7 mouse cellular contexts compared by ENCODE assay signal in genomic region chr3:96327647-96328046, GRCm38 (mm10). TPM values are rescaled to one million over a fixed set of nuclear protein-coding genes. Genes with fewer than 3 reads are reported as not detected.
DNase-seq lines count a peak whose midpoint lies in the region; ATAC-seq and TF ChIP-seq lines count a peak whose summit lies in the region.

No protein-coding gene starts in this region.

- H3K4me3 ChIP-seq in spleen, adult 2 months (ENCODE audit: extremely low read depth, insufficient read depth, insufficient read length) = peak overlapping the region; percentile 51; the same call in 1 of the 2 replicates
- peak overlapping the region; percentile 44 for H3K4me3 ChIP-seq in forebrain, embryonic 12.5 days (replicated peaks)
- H3K4me3 ChIP-seq in liver, embryonic 15.5 days (replicated peaks) = peak overlapping the region; percentile 44
- H3K4me3 ChIP-seq in left cerebral cortex, adult 2 months = no peak overlapping the region

- peaks cover 26% of the 10 kb centered on the region for H3K27me3 ChIP-seq in spleen, adult 2 months (ENCODE audit: control insufficient read depth, insufficient read depth, low read length)
- H3K27me3 ChIP-seq in forebrain, embryonic 12.5 days = peaks cover 81% of the 10 kb centered on the region
- peaks cover 87% of the 10 kb centered on the region for H3K27me3 ChIP-seq in liver, embryonic 15.5 days

- no peak overlapping the region for H3K9ac ChIP-seq in forebrain, embryonic 12.5 days
- no peak overlapping the region for H3K9ac ChIP-seq in liver, embryonic 15.5 days

- no peak for TF ChIP-seq CTCF in spleen, adult 2 months (IDR thresholded peaks at IDR 0.05; ENCODE audit: extremely low read depth, insufficient read depth, insufficient read length, insufficient replicate concordance)
- no peak for TF ChIP-seq CTCF in left cerebral cortex, adult 2 months (IDR thresholded peaks at IDR 0.05)

- H3K9me3 ChIP-seq in forebrain, embryonic 12.5 days = no peaks in the 10 kb centered on the region
- no peaks in the 10 kb centered on the region for H3K9me3 ChIP-seq in liver, embryonic 15.5 days (replicated peaks)

- intact Hi-C loops in left cerebral cortex, adult 2 months (cut with DNase I) = loop anchor here (5.0 kb wide), 2 partner anchors 45 to 115 kb away; no protein-coding TSS in a partner anchor

- ATAC-seq in forebrain, embryonic 12.5 days (ENCODE audit: low FRiP score) = peak; percentile 25
- no peak for ATAC-seq in liver, embryonic 15.5 days (ENCODE audit: insufficient read depth)

- H3K27ac ChIP-seq in spleen, adult 2 months (ENCODE audit: insufficient read depth, low read length) = no peak overlapping the region
- H3K27ac ChIP-seq in forebrain, embryonic 12.5 days = no peak overlapping the region
- H3K27ac ChIP-seq in liver, embryonic 15.5 days (replicated peaks) = no peak overlapping the region
- no peak overlapping the region for H3K27ac ChIP-seq in left cerebral cortex, adult 2 months

- no peak for DNase-seq in spleen, adult 2 months (ENCODE audit: low read depth in 1 of 2, low spot score in 2 of 2)
- no peak for DNase-seq in spleen, postnatal 10 days (ENCODE audit: low spot score in 2 of 2)
- no peak for DNase-seq in frontal cortex, adult 2 months (ENCODE audit: extremely low spot score in 1 of 2, low spot score in 1 of 2)
- no peak for DNase-seq in adrenal gland, adult 2 months
- no peak for DNase-seq in left cerebral cortex, adult 2 months (ENCODE audit: extremely low spot score in 1 of 2, low spot score in 2 of 2)

- peak overlapping the region; percentile 67 for H3K4me2 ChIP-seq in forebrain, embryonic 12.5 days
- peak overlapping the region; percentile 62 for H3K4me2 ChIP-seq in liver, embryonic 15.5 days

- 3% methylated on average over 17 of the region's 18 CpGs for WGBS in spleen, adult 2 months
- WGBS in forebrain, embryonic 12.5 days = 0% methylated on average over 15 of the region's 18 CpGs
- WGBS in liver, embryonic 15.5 days (ENCODE audit: insufficient replicate concordance) = 0% methylated on average over 16 of the region's 18 CpGs

- H3K4me1 ChIP-seq in spleen, adult 2 months (ENCODE audit: control insufficient read depth, insufficient read depth, insufficient read length) = no peaks in the 10 kb centered on the region; the same call in 1 of the 2 replicates
- peaks cover 6% of the 10 kb centered on the region for H3K4me1 ChIP-seq in forebrain, embryonic 12.5 days
- peaks cover 12% of the 10 kb centered on the region for H3K4me1 ChIP-seq in liver, embryonic 15.5 days (replicated peaks)

- no peaks in the 10 kb centered on the region for H3K36me3 ChIP-seq in spleen, adult 2 months (ENCODE audit: control insufficient read depth, insufficient read depth, low read length)
- H3K36me3 ChIP-seq in forebrain, embryonic 12.5 days (replicated peaks) = no peaks in the 10 kb centered on the region
- H3K36me3 ChIP-seq in liver, embryonic 15.5 days (replicated peaks) = no peaks in the 10 kb centered on the region

- TF ChIP-seq POLR2A in spleen, adult 2 months (IDR thresholded peaks at IDR 0.05; ENCODE audit: low read depth, low read length) = no peak

RNA-seq across cellular contexts. Expression of gene Fcgr1, which starts 33.9 kb away (rescaled TPM):
- polyA plus RNA-seq in spleen, adult 2 months (2012; rRNA removed) = 5.2 and 6.0 TPM in 2 replicates
- 0.54 and 0.56 TPM in 2 replicates for polyA plus RNA-seq in forebrain, embryonic 12.5 days (2016; fragmentation: Nextera tagmentation; extraction: Ambion mirVana)
- polyA plus RNA-seq in liver, embryonic 15.5 days (2015; fragmentation: Nextera tagmentation; extraction: Ambion mirVana) = 4.4 and 4.7 TPM in 2 replicates
- 3.0 and 4.8 TPM in 2 replicates for polyA plus RNA-seq in frontal cortex, adult 2 months (2012; rRNA removed)
- total RNA-seq in adrenal gland, adult 2 months (2021) = 1 to 10 TPM; 1.9 to 2.1 TPM
- 2.2 and 2.3 TPM in 2 replicates for polyA plus RNA-seq in adrenal gland, adult 2 months (2012; rRNA removed)
- 1 to 10 TPM; 2.0 to 2.7 TPM for total RNA-seq in left cerebral cortex, adult 2 months (2021)

RNA-seq across cellular contexts. Expression of gene Hist2h2bb, which starts 58.1 kb away (rescaled TPM):
- 14.7 and 15.9 TPM in 2 replicates for polyA plus RNA-seq in spleen, adult 2 months (2012; rRNA removed)
- 22.9 and 28.6 TPM in 2 replicates for polyA plus RNA-seq in forebrain, embryonic 12.5 days (2016; fragmentation: Nextera tagmentation; extraction: Ambion mirVana)
- polyA plus RNA-seq in liver, embryonic 15.5 days (2015; fragmentation: Nextera tagmentation; extraction: Ambion mirVana) = 19.4 and 24.6 TPM in 2 replicates
- polyA plus RNA-seq in frontal cortex, adult 2 months (2012; rRNA removed) = 1.3 and 2.0 TPM in 2 replicates
- 10 to 100 TPM; 61.7 to 85.5 TPM for total RNA-seq in adrenal gland, adult 2 months (2021)
- 0.93 TPM in 1 of 2 replicates, not detected in the other for polyA plus RNA-seq in adrenal gland, adult 2 months (2012; rRNA removed)
- total RNA-seq in left cerebral cortex, adult 2 months (2021) = 100 to 1,000 TPM; 136 to 154 TPM

RNA-seq across cellular contexts. Expression of gene Hist2h3b, which starts 59.2 kb away (rescaled TPM):
- polyA plus RNA-seq in spleen, adult 2 months (2012; rRNA removed) = 102 and 177 TPM in 2 replicates
- 94.8 and 111 TPM in 2 replicates for polyA plus RNA-seq in forebrain, embryonic 12.5 days (2016; fragmentation: Nextera tagmentation; extraction: Ambion mirVana)
- polyA plus RNA-seq in liver, embryonic 15.5 days (2015; fragmentation: Nextera tagmentation; extraction: Ambion mirVana) = 78.7 and 99.7 TPM in 2 replicates
- polyA plus RNA-seq in frontal cortex, adult 2 months (2012; rRNA removed) = 7.3 and 8.1 TPM in 2 replicates
- 10 to 100 TPM; 50.8 to 65.4 TPM for total RNA-seq in adrenal gland, adult 2 months (2021)
- polyA plus RNA-seq in adrenal gland, adult 2 months (2012; rRNA removed) = 30.9 and 38.0 TPM in 2 replicates
- 10 to 100 TPM; 32.7 to 45.5 TPM for total RNA-seq in left cerebral cortex, adult 2 months (2021)
